Mouse (Mus musculus): ENCODE data around the gene 0610030E20Rik. TPM values are rescaled to one million over a fixed set of nuclear protein-coding genes. Genes with fewer than 3 reads are reported as not detected.

0610030E20Rik gene
- polyA plus RNA-seq, 1 experiment from 2014 or later: 17.8 TPM

- Histone ChIP-seq H3K9ac (no peak overlapping the region), H3K4me2 (no peak overlapping the region), H3K4me3 (no peak overlapping the region), H3K36me3 (peaks cover 50% of the 10 kb centered on the region), H3K9me3 (replicated peaks) (no peaks in the 10 kb centered on the region), H3K27ac (peak overlapping the region; percentile 18), H3K27me3 (replicated peaks) (peaks cover 44% of the 10 kb centered on the region), H3K4me1 (peaks cover 85% of the 10 kb centered on the region)
- WGBS (ENCODE audit: insufficient replicate concordance): 63% methylated on average over 5 of the region's 5 CpGs
- ATAC-seq: no peak
Measured at GRCm38 (mm10) chr6:72352636-72353405, 5.7 kb downstream of the 0610030E20Rik start.

- Histone ChIP-seq H3K36me3 (peaks cover 53% of the 10 kb centered on the region), H3K4me1 (peaks cover 85% of the 10 kb centered on the region), H3K4me3 (no peak overlapping the region), H3K27me3 (replicated peaks) (peaks cover 44% of the 10 kb centered on the region), H3K4me2 (no peak overlapping the region), H3K27ac (no peak overlapping the region), H3K9ac (no peak overlapping the region), H3K9me3 (replicated peaks) (no peaks in the 10 kb centered on the region)
- 57% methylated on average over 1 of the region's 1 CpGs for WGBS (ENCODE audit: insufficient replicate concordance)
- no peak for ATAC-seq
Measured at GRCm38 (mm10) chr6:72354025-72354424, 6.9 kb downstream of the 0610030E20Rik start.

GRCm38 (mm10) chr6:72355066-72355911, 8.2 kb downstream of the 0610030E20Rik start, which contains the start of gene Tmem150a:
TSS of gene Tmem150a (plus strand) at chr6:72355447.
- Histone ChIP-seq H3K4me1 (peaks cover 87% of the 10 kb centered on the region), H3K27ac (0 out of 2 replicates have a peak within 1 kb of the TSS, but pooled peaks have one; percentile 43), H3K36me3 (peaks cover 53% of the 10 kb centered on the region), H3K4me3 (peak within 1 kb of the TSS; percentile 57), H3K9me3 (replicated peaks) (no peaks in the 10 kb centered on the region), H3K27me3 (replicated peaks) (peaks cover 44% of the 10 kb centered on the region), H3K9ac (peak within 1 kb of the TSS; percentile 60), H3K4me2 (peak within 1 kb of the TSS; percentile 80)
- peak; percentile 51 for ATAC-seq
- under 1% methylated on average over 70 of the region's 71 CpGs for WGBS (ENCODE audit: insufficient replicate concordance)

- peak overlapping the region; percentile 57 for H3K4me3 ChIP-seq
- no peaks in the 10 kb centered on the region for H3K9me3 ChIP-seq (replicated peaks)
- H3K27me3 ChIP-seq (replicated peaks): peaks cover 44% of the 10 kb centered on the region
- WGBS (ENCODE audit: insufficient replicate concordance): 43% methylated on average over 8 of the region's 8 CpGs
- H3K27ac ChIP-seq: 0 out of 2 replicates have a peak overlapping the region, but pooled peaks have one; percentile 43
- peaks cover 53% of the 10 kb centered on the region for H3K36me3 ChIP-seq
- H3K4me1 ChIP-seq: peaks cover 87% of the 10 kb centered on the region
- peak overlapping the region; percentile 60 for H3K9ac ChIP-seq
- H3K4me2 ChIP-seq: peak overlapping the region; percentile 80
- ATAC-seq: no peak; the same call in 1 of the 2 replicates
Measured at GRCm38 (mm10) chr6:72356001-72356532, 8.9 kb downstream of the 0610030E20Rik start.

GRCm38 (mm10) chr6:72357164-72358079, 10.3 kb downstream of the 0610030E20Rik start:
- Histone ChIP-seq H3K9me3 (replicated peaks) (no peaks in the 10 kb centered on the region), H3K4me2 (peak overlapping the region; percentile 80), H3K36me3 (peaks cover 49% of the 10 kb centered on the region), H3K9ac (no peak overlapping the region; the same call in 1 of the 2 replicates), H3K4me1 (peaks cover 83% of the 10 kb centered on the region), H3K27me3 (replicated peaks) (peaks cover 44% of the 10 kb centered on the region), H3K27ac (no peak overlapping the region), H3K4me3 (no peak overlapping the region)
- WGBS (ENCODE audit: insufficient replicate concordance): 48% methylated on average over 5 of the region's 5 CpGs
- ATAC-seq: peak; percentile 67

GRCm38 (mm10) chr6:72358086-72358764, 11.1 kb downstream of the 0610030E20Rik start:
- H3K27me3 ChIP-seq (replicated peaks): peaks cover 42% of the 10 kb centered on the region
- 81% methylated on average over 10 of the region's 10 CpGs for WGBS (ENCODE audit: insufficient replicate concordance)
- H3K4me2 ChIP-seq: peak overlapping the region; percentile 13
- H3K27ac ChIP-seq: no peak overlapping the region
- no peak for ATAC-seq
- H3K36me3 ChIP-seq: peaks cover 49% of the 10 kb centered on the region
- no peaks in the 10 kb centered on the region for H3K9me3 ChIP-seq (replicated peaks)
- peaks cover 85% of the 10 kb centered on the region for H3K4me1 ChIP-seq
- H3K9ac ChIP-seq: no peak overlapping the region; the same call in 1 of the 2 replicates
- H3K4me3 ChIP-seq: no peak overlapping the region

- no peak for ATAC-seq
- Histone ChIP-seq H3K27me3 (replicated peaks) (peaks cover 31% of the 10 kb centered on the region), H3K4me3 (no peak overlapping the region), H3K36me3 (peaks cover 49% of the 10 kb centered on the region), H3K9ac (no peak overlapping the region), H3K9me3 (replicated peaks) (no peaks in the 10 kb centered on the region), H3K4me2 (no peak overlapping the region), H3K27ac (no peak overlapping the region), H3K4me1 (peaks cover 88% of the 10 kb centered on the region)
- WGBS (ENCODE audit: insufficient replicate concordance): 75% methylated on average over 2 of the region's 2 CpGs
Measured at GRCm38 (mm10) chr6:72359343-72359742, 12.2 kb downstream of the 0610030E20Rik start.

GRCm38 (mm10) chr6:72359891-72360598, 12.9 kb downstream of the 0610030E20Rik start:
- H3K9me3 ChIP-seq (replicated peaks): no peaks in the 10 kb centered on the region
- peak overlapping the region; percentile 57; the same call in 1 of the 2 replicates for H3K27ac ChIP-seq
- WGBS (ENCODE audit: insufficient replicate concordance): 78% methylated on average over 11 of the region's 11 CpGs
- peak overlapping the region; percentile 82; the same call in 1 of the 2 replicates for H3K4me2 ChIP-seq
- no peak for ATAC-seq
- H3K4me1 ChIP-seq: peaks cover 81% of the 10 kb centered on the region
- no peak overlapping the region for H3K9ac ChIP-seq
- peaks cover 24% of the 10 kb centered on the region for H3K27me3 ChIP-seq (replicated peaks)
- H3K36me3 ChIP-seq: peaks cover 49% of the 10 kb centered on the region
- H3K4me3 ChIP-seq: no peak overlapping the region

- peaks cover 75% of the 10 kb centered on the region for H3K4me1 ChIP-seq
- no peak overlapping the region for H3K9ac ChIP-seq
- H3K4me2 ChIP-seq: peak overlapping the region; percentile 82
- H3K4me3 ChIP-seq: peak overlapping the region; percentile 77; the same call in 1 of the 2 replicates
- peaks cover 49% of the 10 kb centered on the region for H3K36me3 ChIP-seq
- H3K27me3 ChIP-seq (replicated peaks): peaks cover 18% of the 10 kb centered on the region
- peak overlapping the region; percentile 57; the same call in 1 of the 2 replicates for H3K27ac ChIP-seq
- H3K9me3 ChIP-seq (replicated peaks): no peaks in the 10 kb centered on the region
- 81% methylated on average over 7 of the region's 7 CpGs for WGBS (ENCODE audit: insufficient replicate concordance)
- ATAC-seq: no peak
Measured at GRCm38 (mm10) chr6:72360599-72360935, 13.4 kb downstream of the 0610030E20Rik start.

- H3K4me3 ChIP-seq: peak overlapping the region; percentile 77
- peaks cover 48% of the 10 kb centered on the region for H3K36me3 ChIP-seq
Measured at GRCm38 (mm10) chr6:72361121-72361551, 14.0 kb downstream of the 0610030E20Rik start.

More at GRCm38 (mm10) chr6:72361121-72361551, 14.0 kb downstream of the 0610030E20Rik start:
- Histone ChIP-seq H3K9me3 (replicated peaks) (no peaks in the 10 kb centered on the region), H3K9ac (peak overlapping the region; percentile 84), H3K27me3 (replicated peaks) (peaks cover 13% of the 10 kb centered on the region), H3K27ac (peak overlapping the region; percentile 92), H3K4me2 (peak overlapping the region; percentile 82), H3K4me1 (peaks cover 70% of the 10 kb centered on the region)
- no peak for ATAC-seq
- 32% methylated on average over 5 of the region's 5 CpGs for WGBS (ENCODE audit: insufficient replicate concordance)

Data from liver, embryonic 12.5 days (tissue).